Mouse (Mus musculus) retina, embryonic 14.5 days (tissue): Measurements from ENCODE around the gene Avpi1.

ENCODE experiments used
- DNase-seq: peaks from one replicate; pipeline ENCODE4 v3.0.0-alpha.2; 2015; ENCODE audit warnings: low spot score

Gene Avpi1

DNA sequence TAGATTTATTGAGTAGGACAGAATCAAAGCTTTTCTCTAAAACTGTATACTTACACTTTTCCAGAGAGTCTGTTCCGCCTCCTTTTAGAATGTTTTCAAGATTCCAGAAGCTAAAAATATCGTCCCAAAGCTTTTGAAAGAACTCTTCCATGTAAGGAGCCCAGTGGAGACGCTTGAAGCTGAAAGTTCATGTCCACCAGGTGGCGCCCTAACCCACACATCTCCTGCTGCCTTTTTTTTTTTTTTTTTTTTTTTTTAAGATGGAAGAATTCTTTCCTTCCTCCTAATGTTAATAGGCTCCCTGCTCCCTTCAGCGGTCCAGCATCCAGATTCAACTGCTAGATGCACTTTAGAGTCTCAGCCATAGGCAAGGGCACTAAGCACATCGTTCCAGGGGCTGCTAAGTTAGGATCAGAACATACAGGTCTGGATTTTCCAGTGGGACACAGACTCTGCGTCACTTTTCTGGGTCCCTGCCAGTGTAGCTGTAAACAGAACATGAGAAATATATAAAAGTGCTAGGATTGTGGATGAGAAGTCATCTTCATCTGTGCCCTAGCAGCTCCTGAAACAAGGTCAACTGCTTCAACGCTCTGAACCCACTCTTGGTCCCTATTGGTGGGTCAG, 15.8 kb upstream of the Avpi1 start:
- peak; percentile 90 for DNase-seq

DNA sequence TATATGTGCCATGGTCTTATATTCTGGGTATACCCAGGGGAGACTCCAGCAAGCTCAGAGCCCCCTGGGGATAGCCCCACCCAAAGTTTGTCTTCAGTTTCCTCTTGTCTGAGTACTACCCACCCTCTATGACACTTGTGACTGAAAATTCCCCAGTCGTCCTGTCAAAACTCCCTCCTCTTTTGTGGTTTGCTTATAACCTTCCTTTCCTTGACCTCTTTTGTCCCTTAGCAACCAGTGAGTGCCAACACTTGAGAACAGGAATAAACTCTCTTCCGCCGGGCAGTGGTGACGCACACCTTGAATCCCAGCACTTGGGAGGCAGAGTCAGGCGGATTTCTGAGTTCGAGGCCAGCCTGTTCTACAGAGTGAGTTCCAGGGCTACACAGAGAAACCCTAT, 15.2 kb upstream of the Avpi1 start:
- no peak for DNase-seq

- no peak for DNase-seq
Measured at GRCm38 (mm10) chr19:42142757-42143156, 13.9 kb upstream of the Avpi1 start.

GRCm38 (mm10) chr19:42141998-42142397, 13.1 kb upstream of the Avpi1 start:
- no peak for DNase-seq

DNA sequence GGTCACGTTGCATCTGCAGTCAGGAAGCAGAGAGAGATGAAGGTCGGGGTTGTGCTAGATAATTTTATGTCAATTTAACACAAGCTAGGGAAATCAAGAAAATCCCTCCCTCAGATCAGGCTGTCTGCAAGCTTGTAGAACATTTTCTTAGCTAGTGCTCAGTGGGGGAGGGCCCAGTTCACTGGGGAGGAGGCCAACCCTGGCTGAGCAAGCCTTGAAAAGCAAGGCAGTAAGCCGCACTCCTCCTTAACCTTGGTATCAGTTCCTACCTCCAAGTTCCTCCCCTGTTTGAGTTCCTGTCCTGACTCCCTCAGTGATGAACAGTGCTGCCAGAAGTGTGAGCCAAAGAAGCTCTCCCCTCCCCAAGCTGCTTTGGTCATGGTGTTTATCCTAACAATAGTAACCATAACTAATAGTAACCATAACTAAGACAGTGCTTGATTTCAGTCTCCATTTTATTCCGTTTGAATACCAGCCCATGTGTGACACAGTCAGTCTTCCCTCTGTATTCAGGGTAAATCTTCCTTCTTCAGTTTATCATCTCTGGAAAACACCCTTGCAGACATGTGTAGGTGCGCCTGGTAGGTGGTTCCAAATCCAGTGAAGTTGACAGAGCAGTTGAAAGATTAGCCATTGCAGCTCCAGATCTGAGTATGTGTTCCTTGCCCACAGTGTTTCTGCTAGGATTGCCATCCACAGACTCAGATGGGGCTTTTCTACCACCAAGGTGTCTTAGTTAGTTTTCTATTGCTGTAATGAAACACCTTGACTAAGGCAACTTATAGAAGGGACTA, 11.1 kb upstream of the Avpi1 start:
- DNase-seq = no peak

GRCm38 (mm10) chr19:42138517-42139285, 9.8 kb upstream of the Avpi1 start:
- DNase-seq = no peak

- no peak for DNase-seq
Measured at GRCm38 (mm10) chr19:42137167-42137672, 8.4 kb upstream of the Avpi1 start.

DNA sequence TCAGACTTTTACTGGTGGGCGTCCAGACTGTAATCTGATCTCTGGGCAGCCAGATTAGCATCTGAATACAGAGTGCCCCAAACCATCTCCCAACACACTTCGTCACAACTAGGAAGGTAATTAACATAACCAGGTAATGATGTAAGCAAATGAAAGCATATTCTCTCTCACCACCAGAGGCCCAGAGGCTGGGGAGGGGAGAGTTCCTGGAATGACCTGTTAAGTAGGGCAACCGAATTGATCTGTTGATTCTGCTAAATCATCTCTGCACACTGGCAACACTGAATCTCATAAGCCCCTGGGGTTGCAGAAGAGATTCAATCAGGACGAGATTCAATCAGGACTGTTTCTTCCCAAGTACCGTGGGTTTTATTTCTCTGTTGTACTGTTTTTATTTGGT, 7.3 kb upstream of the Avpi1 start:
- DNase-seq = peak; percentile 37

- DNase-seq = no peak
Measured at GRCm38 (mm10) chr19:42135070-42135469, 6.2 kb upstream of the Avpi1 start.

GRCm38 (mm10) chr19:42131101-42131500, 2.2 kb upstream of the Avpi1 start:
- DNase-seq = no peak

DNA sequence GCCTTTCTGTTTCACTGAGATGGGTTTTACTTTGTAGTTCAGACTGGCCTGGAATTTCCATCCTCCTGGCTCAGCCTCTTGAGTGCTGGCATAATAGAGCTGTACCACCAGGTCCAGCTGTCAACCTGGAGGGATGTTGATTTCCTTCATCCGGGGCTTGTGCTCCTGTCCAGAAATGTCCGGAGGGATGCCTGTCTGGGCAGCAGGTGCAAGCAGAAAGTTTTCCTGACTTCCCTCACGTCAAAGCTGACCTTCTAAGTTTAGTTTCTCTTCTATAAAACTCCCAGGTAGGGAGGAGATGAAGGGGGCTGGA, 1.4 kb upstream of the Avpi1 start:
- no peak for DNase-seq

DNA sequence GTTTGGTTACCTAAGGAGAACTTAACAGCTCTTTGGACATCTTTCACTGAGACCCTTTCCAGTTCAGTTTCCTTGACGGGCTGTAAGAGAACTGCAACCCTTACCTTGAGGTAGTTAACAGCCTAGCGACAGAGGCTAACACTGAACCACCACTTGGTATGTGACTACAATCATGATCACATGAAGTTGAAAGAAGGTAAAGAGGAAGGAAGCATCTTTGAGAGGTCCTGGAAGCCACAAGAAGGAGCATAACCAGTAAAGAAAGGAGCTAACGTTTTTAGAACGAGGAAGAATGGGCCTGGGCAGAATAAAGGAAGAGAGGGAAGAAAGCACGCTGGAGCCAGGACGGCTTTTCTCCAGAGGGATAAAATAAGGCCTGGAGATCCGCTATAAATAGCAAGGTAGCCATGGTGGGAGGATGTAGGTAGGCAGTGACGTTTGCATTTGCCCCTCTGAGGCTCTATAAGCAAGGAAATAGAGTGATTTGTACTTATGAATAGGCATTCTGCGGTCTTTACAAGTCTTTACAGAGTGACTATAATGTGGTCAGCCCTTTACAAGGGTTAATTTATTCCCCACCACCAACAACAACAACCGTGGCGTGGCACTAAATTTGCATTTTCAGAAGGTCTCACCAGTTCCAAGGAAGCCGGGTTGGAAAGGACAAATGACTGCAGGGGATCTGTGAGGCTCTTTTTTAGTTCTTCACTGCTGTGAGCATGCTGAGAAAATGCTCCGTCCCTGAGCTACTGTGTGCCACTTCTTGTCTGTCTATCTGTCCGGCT, 842 bp upstream of the Avpi1 start:
- DNase-seq = no peak

DNA sequence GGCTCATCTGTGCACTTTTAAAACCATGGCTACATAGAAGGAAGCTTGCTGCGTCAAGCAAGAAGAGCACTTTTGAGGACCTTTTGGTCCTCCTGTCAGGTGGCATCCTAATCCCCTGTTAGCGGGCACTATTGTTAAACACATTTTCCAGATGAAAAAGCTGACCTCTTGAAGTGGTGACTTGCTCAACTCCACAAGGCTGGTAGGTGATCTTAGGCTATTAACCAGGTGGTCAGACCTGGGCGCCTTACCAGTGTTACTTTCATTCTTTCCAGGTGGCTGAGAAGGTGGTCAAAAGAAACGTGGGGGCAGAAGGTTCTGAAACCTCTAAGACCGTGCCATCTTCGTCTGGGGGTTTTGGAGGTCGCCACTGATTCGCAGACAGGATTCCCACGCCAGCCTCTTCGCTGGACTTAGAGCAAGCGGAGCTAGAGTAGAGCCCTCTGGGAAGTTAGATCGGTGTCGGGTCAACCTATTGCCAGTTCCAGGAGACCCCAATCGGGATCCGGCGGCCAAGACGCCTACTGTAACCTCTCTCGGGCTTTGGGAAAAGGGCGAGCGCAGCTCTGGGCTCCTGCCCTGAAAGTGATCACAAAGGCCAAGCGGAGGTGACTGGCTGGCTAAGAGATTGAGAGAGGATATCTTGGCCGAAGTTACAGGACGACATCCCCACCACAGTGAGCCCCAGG, 663 bp downstream of the Avpi1 start:
- DNase-seq = no peak

GRCm38 (mm10) chr19:42127024-42127423, 1.8 kb downstream of the Avpi1 start:
- no peak for DNase-seq

DNA sequence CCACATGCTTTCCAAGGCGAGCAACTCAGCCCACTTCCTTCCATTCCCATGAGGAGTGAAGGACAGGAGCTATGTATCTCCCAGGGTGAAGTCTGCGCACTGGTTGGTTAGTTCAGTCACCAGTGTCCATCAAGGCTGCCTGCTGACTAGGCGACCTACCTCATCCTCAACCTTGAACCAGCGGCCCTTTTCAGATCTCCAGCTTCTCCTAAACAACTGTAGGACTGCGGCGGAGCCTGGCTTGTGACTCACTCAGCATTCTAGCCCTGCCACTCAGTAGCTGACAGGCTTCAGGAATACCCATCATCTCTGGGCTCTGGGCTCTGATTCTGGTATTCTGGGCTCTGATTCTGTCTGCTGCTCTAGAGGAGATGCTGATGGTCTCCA, 2.6 kb downstream of the Avpi1 start:
- no peak for DNase-seq

- DNase-seq = no peak
Measured at GRCm38 (mm10) chr19:42125501-42126218, 3.2 kb downstream of the Avpi1 start.

DNA sequence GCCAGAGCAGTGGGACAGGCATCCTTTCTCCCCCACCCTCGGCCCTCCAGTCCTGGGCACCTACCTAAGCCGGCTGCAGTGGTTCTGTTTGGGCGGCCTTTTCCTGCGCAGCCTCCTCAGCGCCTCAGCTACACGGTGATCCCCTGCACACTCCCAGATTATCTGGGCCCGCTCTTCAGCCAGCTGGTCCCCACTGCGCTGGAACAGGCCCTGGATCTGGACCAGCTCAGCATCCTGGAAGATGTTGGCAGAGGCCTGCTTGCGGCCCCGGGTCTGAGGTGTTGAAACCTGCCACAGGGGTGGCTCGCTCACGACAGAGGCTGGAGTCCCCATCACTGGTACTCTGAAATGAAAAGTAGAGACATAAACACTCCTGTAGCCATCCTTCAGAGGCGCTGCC, 4.2 kb downstream of the Avpi1 start:
- no peak for DNase-seq

DNA sequence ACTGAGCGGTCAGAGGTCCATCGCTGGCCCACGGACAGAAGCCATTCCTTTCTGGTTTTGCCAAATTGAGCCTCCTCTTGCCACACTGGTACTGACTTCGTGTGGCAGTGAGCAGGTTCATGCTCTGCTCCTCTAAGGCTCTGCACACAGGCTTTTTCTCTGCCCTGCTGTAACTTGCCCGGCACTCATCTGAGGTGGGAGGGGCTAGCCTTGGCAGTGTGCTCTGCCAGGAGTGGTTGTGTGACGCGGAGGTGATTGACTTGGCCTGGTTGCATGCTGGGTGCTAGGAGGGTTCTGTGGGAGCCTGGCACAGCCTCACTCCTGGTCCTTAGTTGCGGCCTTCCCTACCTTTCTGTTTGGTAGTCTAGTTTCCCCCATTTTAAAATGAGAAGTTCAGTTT, 8.4 kb downstream of the Avpi1 start:
- DNase-seq = no peak

DNA sequence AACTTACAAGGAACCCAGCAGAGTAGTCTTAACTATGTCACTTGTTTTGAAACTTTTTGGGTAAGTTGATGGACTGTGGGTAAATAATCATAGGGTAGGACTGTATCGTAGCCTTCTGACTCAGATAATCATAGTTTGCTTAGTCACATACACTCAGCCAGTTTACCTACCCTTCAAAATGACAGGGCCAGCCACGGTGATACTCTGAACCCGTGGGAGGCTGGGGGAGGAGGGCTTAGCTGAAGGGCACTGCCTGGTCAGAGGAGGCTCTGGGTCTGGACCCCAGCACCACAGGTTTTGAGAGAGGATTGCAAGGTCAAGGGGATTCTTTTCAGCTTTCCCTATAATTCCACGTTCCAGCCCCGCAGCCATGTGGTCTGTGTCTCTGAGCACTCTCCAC, 10.3 kb downstream of the Avpi1 start:
- no peak for DNase-seq

DNA sequence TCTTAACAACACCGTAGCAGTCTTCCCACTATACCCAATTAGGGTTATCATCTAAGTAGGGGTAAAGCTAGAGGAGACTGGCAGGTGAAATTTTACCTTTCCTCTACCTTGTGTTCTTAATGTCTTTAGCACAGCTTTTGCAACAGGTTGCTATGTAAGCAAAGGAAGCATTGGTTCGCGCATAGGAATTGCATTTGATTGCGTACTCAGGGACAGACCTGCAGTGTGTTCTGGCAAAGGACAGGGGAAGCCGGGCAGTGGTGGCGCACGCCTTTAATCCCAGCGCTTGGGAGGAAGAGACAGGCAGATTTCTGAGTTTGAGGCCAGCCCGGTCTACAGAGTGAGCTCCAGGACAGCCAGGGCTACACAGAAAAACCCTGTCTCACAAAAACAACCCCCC, 10.7 kb downstream of the Avpi1 start:
- no peak for DNase-seq

DNA sequence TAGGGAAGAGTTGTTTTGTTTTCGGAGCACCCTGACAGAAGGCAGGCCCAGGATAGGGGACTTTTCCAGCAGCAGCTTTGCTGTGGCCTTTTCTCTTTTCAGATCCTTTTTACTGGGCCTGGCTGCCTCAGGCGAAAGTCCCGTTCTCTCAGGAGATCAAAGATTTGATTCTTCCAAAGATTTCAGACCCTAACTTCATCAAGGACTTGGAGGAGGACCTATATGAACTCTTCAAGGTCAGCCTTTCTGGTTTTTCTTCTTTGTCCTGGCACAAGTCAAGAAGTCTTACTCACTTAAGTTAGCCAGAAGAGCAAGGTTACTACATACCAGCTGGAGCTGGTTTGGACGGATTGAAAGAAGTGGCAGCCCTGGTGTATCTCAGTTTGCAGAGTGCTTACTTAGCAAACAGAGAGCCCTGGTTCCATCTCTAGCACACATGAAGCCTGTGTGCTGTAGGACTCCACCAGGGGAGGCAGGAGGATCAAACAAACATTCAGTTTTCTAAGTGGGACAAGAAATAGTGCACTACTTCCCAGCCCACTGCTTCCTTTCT, 13.0 kb downstream of the Avpi1 start:
- no peak for DNase-seq
